Mouse (Mus musculus) lung, embryonic 14.5 days (tissue): ENCODE results near the gene 1700017N19Rik. TPM values are rescaled to one million over a fixed set of nuclear protein-coding genes. Genes with fewer than 3 reads are reported as not detected.

Experiments used
- ATAC-seq: fragments of 200-750 bp; cut with Nextera tagmentation; 2 replicates; pipeline ENCODE4 v1.8.0; 2017; ENCODE audit warnings: mild to moderate bottlenecking, moderate TSS enrichment, moderate library complexity; ENCODE audit not compliant: insufficient read depth
- DNase-seq: peaks from one replicate; pipeline ENCODE4 v3.0.0-alpha.2; 2015
- H3K27ac ChIP-seq: fragments of 300-500 bp; sonication (generic); 2 replicates; pipeline ENCODE4 v1.5.1; 2014; ENCODE audit warnings: low read depth, mild to moderate bottlenecking, moderate library complexity
- H3K27me3 ChIP-seq: fragments of 300-500 bp; sonication (generic); 2 replicates; pipeline ENCODE4 v1.6.1; 2014; ENCODE audit warnings: low read length, control low read depth; ENCODE audit not compliant: insufficient read depth
- H3K36me3 ChIP-seq: fragments of 300-500 bp; sonication (generic); 2 replicates; pipeline ENCODE4 v1.6.1; 2014; ENCODE audit warnings: control low read depth; ENCODE audit not compliant: insufficient read depth
- H3K4me1 ChIP-seq: fragments of 300-500 bp; sonication (generic); 2 replicates; pipeline ENCODE4 v1.6.1; 2014; ENCODE audit warnings: antibody characterized with exemption, control low read depth; ENCODE audit not compliant: insufficient read depth
- H3K4me2 ChIP-seq: fragments of 300-500 bp; sonication (generic); 2 replicates; pipeline ENCODE4 v1.6.1; 2014; ENCODE audit warnings: mild to moderate bottlenecking
- H3K4me3 ChIP-seq: fragments of 300-500 bp; sonication (generic); 2 replicates; pipeline ENCODE4 v1.5.1; 2014; ENCODE audit warnings: low read depth, low read length
- H3K9ac ChIP-seq: fragments of 300-500 bp; sonication (generic); 2 replicates; pipeline ENCODE4 v1.6.1; 2014
- H3K9me3 ChIP-seq: fragments of 300-500 bp; sonication (generic); 2 replicates; pipeline ENCODE4 v1.6.1; 2016; ENCODE audit warnings: low read depth, low read length, control low read depth
- CTCF ChIP-seq: IDR thresholded peaks from 2 replicates; pipeline ENCODE4 v1.5.1; 2016; ENCODE audit warnings: antibody characterized with exemption, low read depth
- WGBS: fragments of 180-500 bp; shearing (Covaris S2); extraction: QIAGEN DNeasy Blood & Tissue Kit; methylation state at CpG from one replicate; pipeline ENCODE4 v1.1.7; 2014; 5-methylcytosine and 5-hydroxymethylcytosine counted together
- polyA plus RNA-seq: library from polyadenylated mRNA; unstranded; fragments of >200 nt; fragmentation: Nextera tagmentation; extraction: Ambion mirVana; gene quantifications from 2 replicates; pipeline ENCODE4 v1.2.1, GENCODE M21; 2014

Gene 1700017N19Rik
- polyA plus RNA-seq, 1 experiment from 2014 or later = not detected

GRCm38 (mm10) chr10:100584178-100584577 lies 6.1 kb upstream of the 1700017N19Rik start:
- H3K27me3 ChIP-seq = no peaks in the 10 kb centered on the region
- ATAC-seq (no peak), DNase-seq (no peak)
- H3K36me3 ChIP-seq = no peaks in the 10 kb centered on the region
- H3K9me3 ChIP-seq = no peaks in the 10 kb centered on the region
- H3K4me2 ChIP-seq = no peak overlapping the region
- H3K27ac ChIP-seq = no peak overlapping the region
- TF ChIP-seq CTCF = no peak
- no peak overlapping the region for H3K9ac ChIP-seq
- 79% methylated on average over 3 of the region's 3 CpGs for WGBS
- H3K4me3 ChIP-seq = no peak overlapping the region
- H3K4me1 ChIP-seq = no peaks in the 10 kb centered on the region

GRCm38 (mm10) chr10:100588524-100588923 lies 1.8 kb upstream of the 1700017N19Rik start:
- Histone ChIP-seq H3K4me3 (peak overlapping the region; percentile 68), H3K36me3 (no peaks in the 10 kb centered on the region), H3K4me1 (no peaks in the 10 kb centered on the region), H3K27ac (no peak overlapping the region), H3K4me2 (peak overlapping the region; percentile 57), H3K9me3 (no peaks in the 10 kb centered on the region), H3K27me3 (no peaks in the 10 kb centered on the region), H3K9ac (peak overlapping the region; percentile 67)
- WGBS = 36% methylated on average over 7 of the region's 7 CpGs
- DNase-seq (no peak), ATAC-seq (peak; percentile 30; the same call in 1 of the 2 replicates)
- TF ChIP-seq CTCF = no peak

DNA sequence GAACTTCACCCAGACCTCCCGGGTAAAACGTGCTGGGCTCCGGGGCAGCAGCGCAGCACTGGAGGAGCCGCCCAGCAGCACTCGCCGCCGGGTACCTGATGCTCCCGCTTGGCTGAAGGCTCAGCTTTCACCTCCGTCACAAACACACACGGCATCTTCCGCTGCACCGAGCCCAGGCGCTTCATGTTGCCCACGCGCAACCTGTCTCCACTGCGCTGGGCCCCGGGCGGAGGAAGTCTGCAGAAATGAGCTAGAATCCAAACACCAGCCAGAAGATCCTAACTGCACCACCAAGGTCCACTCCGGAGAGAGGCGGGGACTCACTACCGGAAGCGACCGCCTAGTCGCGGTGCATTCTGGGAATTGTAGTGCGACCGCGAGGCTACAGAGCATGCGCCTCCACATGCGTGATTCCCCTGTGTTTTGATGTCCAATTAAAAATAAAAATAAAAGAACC lies 1.3 kb upstream of the 1700017N19Rik start:
- no peak overlapping the region for H3K27ac ChIP-seq
- H3K27me3 ChIP-seq = no peaks in the 10 kb centered on the region
- no peaks in the 10 kb centered on the region for H3K36me3 ChIP-seq
- ATAC-seq = peak; percentile 100
- no peak for TF ChIP-seq CTCF
- H3K9me3 ChIP-seq = no peaks in the 10 kb centered on the region
- WGBS = under 1% methylated on average over 31 of the region's 31 CpGs
- peak; percentile 97 for DNase-seq
- H3K4me3 ChIP-seq = peak overlapping the region; percentile 68
- H3K4me1 ChIP-seq = no peaks in the 10 kb centered on the region
- H3K4me2 ChIP-seq = peak overlapping the region; percentile 57
- peak overlapping the region; percentile 67 for H3K9ac ChIP-seq

DNA sequence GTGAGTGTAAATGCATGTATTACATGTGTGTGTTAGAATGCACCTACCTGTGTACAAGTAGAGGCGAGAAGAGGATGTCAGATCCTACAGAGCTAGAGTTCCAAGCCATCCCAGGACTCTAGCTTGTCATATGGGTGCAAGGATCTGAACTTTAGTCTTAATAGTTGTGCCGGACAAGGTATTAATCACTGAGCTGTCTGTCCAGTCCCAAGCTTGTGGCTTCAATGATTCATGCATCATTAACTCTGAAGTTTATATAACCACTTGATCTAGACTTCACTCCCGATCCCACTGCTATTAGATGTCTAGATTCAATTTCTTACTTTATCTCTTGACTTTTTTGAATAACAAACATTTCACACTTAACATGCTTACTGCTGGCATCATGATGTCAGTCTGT lies 8.1 kb downstream of the 1700017N19Rik start:
- H3K27ac ChIP-seq = no peak overlapping the region
- WGBS = 65% methylated on average over 3 of the region's 3 CpGs

DNA sequence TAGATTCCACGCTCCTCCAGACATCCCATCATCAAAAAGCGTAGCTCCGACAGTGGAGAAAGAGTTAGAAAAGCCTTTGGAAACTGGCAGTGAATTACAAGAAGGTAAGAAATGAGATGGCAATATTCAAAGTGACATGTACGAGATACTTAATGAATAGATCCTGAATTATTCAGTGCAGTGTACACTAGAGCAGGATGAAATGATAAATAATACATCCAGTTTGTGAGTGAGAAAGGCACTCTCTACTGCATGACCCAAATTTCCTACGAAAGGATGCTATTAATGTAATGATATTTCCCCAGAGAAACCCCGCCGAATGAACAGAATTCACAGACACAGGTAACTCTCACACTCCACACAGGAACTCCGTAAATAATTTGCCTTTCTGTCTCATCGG lies 13.2 kb downstream of the 1700017N19Rik start:
- no peak overlapping the region for H3K27ac ChIP-seq
- TF ChIP-seq CTCF = no peak
- no peaks in the 10 kb centered on the region for H3K4me1 ChIP-seq
- H3K9me3 ChIP-seq = no peaks in the 10 kb centered on the region
- WGBS = 86% methylated on average over 9 of the region's 9 CpGs
- DNase-seq = no peak
- H3K9ac ChIP-seq = no peak overlapping the region
- H3K4me3 ChIP-seq = no peak overlapping the region
- no peaks in the 10 kb centered on the region for H3K36me3 ChIP-seq
- no peak overlapping the region for H3K4me2 ChIP-seq
- H3K27me3 ChIP-seq = no peaks in the 10 kb centered on the region
- ATAC-seq = no peak

More for the DNA sequence above, 8.1 kb downstream of the 1700017N19Rik start:
- no peaks in the 10 kb centered on the region for H3K9me3 ChIP-seq
- no peaks in the 10 kb centered on the region for H3K27me3 ChIP-seq
- DNase-seq (no peak), ATAC-seq (no peak)
- TF ChIP-seq CTCF = no peak
- H3K4me3 ChIP-seq = no peak overlapping the region
- no peaks in the 10 kb centered on the region for H3K4me1 ChIP-seq
- no peak overlapping the region for H3K9ac ChIP-seq
- H3K36me3 ChIP-seq = no peaks in the 10 kb centered on the region
- H3K4me2 ChIP-seq = no peak overlapping the region

GRCm38 (mm10) chr10:100604254-100604653 lies 14.0 kb downstream of the 1700017N19Rik start:
- no peak for ATAC-seq
- WGBS = 46% methylated on average over 2 of the region's 2 CpGs

GRCm38 (mm10) chr10:100617233-100617903 lies 27.1 kb downstream of the 1700017N19Rik start:
- no peak overlapping the region for H3K4me2 ChIP-seq
- DNase-seq (no peak), ATAC-seq (no peak)
- H3K9me3 ChIP-seq = no peaks in the 10 kb centered on the region
- H3K36me3 ChIP-seq = no peaks in the 10 kb centered on the region
- H3K9ac ChIP-seq = no peak overlapping the region
- TF ChIP-seq CTCF = no peak
- no peaks in the 10 kb centered on the region for H3K4me1 ChIP-seq
- no peaks in the 10 kb centered on the region for H3K27me3 ChIP-seq
- no peak overlapping the region for H3K27ac ChIP-seq
- no peak overlapping the region for H3K4me3 ChIP-seq
- WGBS = 64% methylated on average over 6 of the region's 6 CpGs

More at GRCm38 (mm10) chr10:100604254-100604653, 14.0 kb downstream of the 1700017N19Rik start:
- H3K4me3 ChIP-seq = no peak overlapping the region
- H3K4me2 ChIP-seq = no peak overlapping the region
- H3K9me3 ChIP-seq = no peaks in the 10 kb centered on the region
- H3K27ac ChIP-seq = no peak overlapping the region
- no peaks in the 10 kb centered on the region for H3K4me1 ChIP-seq
- no peaks in the 10 kb centered on the region for H3K27me3 ChIP-seq
- H3K36me3 ChIP-seq = no peaks in the 10 kb centered on the region
- DNase-seq = no peak
- TF ChIP-seq CTCF = no peak
- no peak overlapping the region for H3K9ac ChIP-seq
